Mouse (Mus musculus): ENCODE results near the gene Trmt112. TPM values are rescaled to one million over a fixed set of nuclear protein-coding genes. Genes with fewer than 3 reads are reported as not detected.
"Not testable (repeated sequence)": the region's sequence is repeated elsewhere in the genome, so short reads cannot be mapped to it uniquely, and the experiment has no call there.

Gene Trmt112
- polyA plus RNA-seq, 1 experiment = 28.6 TPM

DNA sequence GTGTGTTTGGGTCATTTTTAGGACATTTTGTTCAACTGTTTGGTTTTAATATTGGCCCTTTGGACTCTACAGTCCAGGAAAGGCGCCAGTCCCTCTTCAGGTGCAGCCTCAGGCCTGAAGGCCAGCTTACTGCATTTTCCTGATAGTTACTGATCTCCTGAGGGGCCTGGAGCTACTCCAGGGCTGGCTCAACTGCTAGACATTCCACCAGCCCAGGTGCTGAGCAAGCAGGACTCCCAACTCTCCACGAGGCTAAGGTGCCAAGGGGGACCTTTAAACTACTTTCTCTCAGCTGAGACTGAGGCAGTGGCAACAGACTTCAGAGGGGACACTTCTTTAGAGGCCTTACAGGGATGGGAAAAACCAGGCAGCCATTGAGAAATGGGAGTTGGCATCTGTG is 4.7 kb upstream of the Trmt112 start:
- Histone ChIP-seq H3K27ac (ENCODE audit: control insufficient read depth, insufficient read depth, low read depth, low read length, poor library complexity) (no peak overlapping the region), H3K4me1 (ENCODE audit: control insufficient read depth, insufficient read depth, low read length) (no peaks in the 10 kb centered on the region; the same call in 1 of the 2 replicates), H3K4me3 (replicated peaks; ENCODE audit: control insufficient read depth, low read depth, low read length) (no peak overlapping the region)
- TF ChIP-seq POLR2A (IDR thresholded peaks at IDR 0.05; ENCODE audit: borderline replicate concordance, control insufficient read depth, low read depth, low read length) = no peak
- TF ChIP-seq CTCF (IDR thresholded peaks at IDR 0.05; ENCODE audit: control insufficient read depth, insufficient read depth, low read length) = no peak
- 80% methylated on average over 2 of the region's 2 CpGs for WGBS

DNA sequence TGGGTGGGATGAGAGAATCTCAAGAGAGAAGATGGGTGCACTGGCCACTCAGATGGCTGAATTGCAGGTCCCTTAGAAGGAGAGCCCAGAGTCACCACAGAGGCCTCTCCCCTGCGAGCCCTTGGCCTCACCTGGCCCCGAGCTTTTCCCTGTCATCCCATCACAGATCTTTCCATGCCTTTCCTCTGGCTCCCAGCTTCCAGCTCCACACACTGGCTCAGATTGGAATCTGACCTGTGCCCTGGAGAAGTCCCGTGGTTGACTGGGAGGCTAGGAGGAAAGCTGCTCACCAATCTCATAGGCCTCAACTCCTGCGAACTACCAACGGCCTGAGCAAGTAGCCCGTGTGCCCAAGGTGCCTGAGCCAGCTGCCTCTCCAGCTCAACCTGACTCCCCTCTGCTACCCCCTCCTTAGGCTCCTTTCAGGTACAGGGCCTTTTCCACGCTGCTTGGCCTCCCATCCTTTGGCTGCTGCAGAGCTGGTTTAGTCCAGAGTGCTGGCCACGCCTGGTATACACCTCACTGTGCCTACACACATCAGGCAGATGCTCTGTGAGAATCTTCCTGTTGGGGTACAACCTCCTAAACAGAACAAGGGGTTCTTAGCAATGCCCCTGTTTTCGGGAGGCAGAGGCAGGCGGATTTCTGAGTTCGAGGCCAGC is 3.9 kb upstream of the Trmt112 start:
- TF ChIP-seq CTCF (IDR thresholded peaks at IDR 0.05; ENCODE audit: control insufficient read depth, insufficient read depth, low read length) = no peak
- Histone ChIP-seq H3K4me1 (ENCODE audit: control insufficient read depth, insufficient read depth, low read length) (no peaks in the 10 kb centered on the region; the same call in 1 of the 2 replicates), H3K27ac (ENCODE audit: control insufficient read depth, insufficient read depth, low read depth, low read length, poor library complexity) (no peak overlapping the region), H3K4me3 (replicated peaks; ENCODE audit: control insufficient read depth, low read depth, low read length) (no peak overlapping the region)
- 84% methylated on average over 11 of the region's 11 CpGs for WGBS

DNA sequence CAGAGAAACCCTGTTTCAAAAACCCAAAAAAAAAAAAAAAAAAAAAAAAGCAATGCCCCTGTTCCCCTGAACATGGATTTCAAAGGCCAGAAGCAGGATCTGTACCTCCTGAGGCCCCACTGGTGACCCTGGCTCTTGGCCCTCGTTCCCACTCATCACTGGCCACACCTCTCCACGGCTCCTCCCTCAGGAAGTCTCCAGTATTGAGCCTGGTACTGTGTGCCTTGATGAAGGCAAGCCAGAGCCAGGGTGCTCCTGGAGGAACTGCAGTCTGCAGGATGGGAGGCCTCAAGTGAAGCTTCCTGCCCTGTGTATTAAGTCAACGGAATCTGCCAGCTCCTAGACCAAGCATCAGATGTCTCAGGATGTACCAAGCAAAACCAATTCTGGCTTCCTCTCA is 3.3 kb upstream of the Trmt112 start:
- H3K27ac ChIP-seq (ENCODE audit: control insufficient read depth, insufficient read depth, low read depth, low read length, poor library complexity) = no peak overlapping the region
- H3K4me3 ChIP-seq (replicated peaks; ENCODE audit: control insufficient read depth, low read depth, low read length) = no peak overlapping the region
- WGBS = 61% methylated on average over 3 of the region's 3 CpGs
- H3K4me1 ChIP-seq (ENCODE audit: control insufficient read depth, insufficient read depth, low read length) = no peaks in the 10 kb centered on the region; the same call in 1 of the 2 replicates
- no peak for TF ChIP-seq POLR2A (IDR thresholded peaks at IDR 0.05; ENCODE audit: borderline replicate concordance, control insufficient read depth, low read depth, low read length)
- TF ChIP-seq CTCF (IDR thresholded peaks at IDR 0.05; ENCODE audit: control insufficient read depth, insufficient read depth, low read length) = no peak

GRCm38 (mm10) chr19:6907094-6907493 is 2.4 kb upstream of the Trmt112 start:
- Histone ChIP-seq H3K4me3 (replicated peaks; ENCODE audit: control insufficient read depth, low read depth, low read length) (peak overlapping the region; percentile 72), H3K27ac (ENCODE audit: control insufficient read depth, insufficient read depth, low read depth, low read length, poor library complexity) (peak overlapping the region; percentile 58), H3K4me1 (ENCODE audit: control insufficient read depth, insufficient read depth, low read length) (no peaks in the 10 kb centered on the region; the same call in 1 of the 2 replicates)
- WGBS = 73% methylated on average over 8 of the region's 8 CpGs
- TF ChIP-seq CTCF (IDR thresholded peaks at IDR 0.05; ENCODE audit: control insufficient read depth, insufficient read depth, low read length) (no peak), POLR2A (IDR thresholded peaks at IDR 0.05; ENCODE audit: borderline replicate concordance, control insufficient read depth, low read depth, low read length) (no peak)

DNA sequence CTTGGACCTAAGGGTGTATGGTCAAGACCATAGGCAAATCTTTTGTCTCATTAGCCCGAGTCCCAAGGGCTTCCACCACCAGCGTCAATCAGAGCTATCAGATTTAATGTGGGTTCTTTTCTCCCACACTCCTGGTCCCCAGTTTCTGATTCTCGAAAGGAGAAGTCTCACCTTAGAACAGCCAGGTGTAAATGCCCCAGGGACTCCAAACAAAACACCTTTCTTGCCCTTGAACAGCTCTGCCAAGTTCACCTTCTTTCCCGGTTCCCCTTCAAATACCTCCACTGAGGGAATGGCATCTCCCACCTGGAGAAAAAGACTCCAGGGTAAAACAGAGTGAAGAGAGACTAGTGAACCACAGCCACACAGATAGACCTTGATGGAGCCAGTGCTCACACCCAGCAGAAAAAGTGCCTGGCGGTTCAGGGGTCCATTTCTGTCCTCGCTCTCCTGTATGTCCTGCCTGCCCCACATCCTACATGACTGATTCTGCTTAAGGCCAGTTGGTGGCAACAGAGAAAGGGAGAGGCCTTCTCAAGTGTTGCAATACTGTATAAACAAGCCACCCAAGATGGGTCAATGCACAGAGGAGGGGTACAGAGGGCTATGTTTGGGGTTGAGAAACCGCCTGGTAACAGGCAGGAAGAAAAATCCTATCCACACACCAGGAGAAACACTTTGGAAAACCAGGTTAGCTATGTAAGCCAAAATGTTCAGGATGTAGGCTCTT is 1.5 kb upstream of the Trmt112 start:
- Histone ChIP-seq H3K4me1 (ENCODE audit: control insufficient read depth, insufficient read depth, low read length) (no peaks in the 10 kb centered on the region; the same call in 1 of the 2 replicates), H3K27ac (ENCODE audit: control insufficient read depth, insufficient read depth, low read depth, low read length, poor library complexity) (peak overlapping the region; percentile 78), H3K4me3 (replicated peaks; ENCODE audit: control insufficient read depth, low read depth, low read length) (peak overlapping the region; percentile 72)
- TF ChIP-seq POLR2A (IDR thresholded peaks at IDR 0.05; ENCODE audit: borderline replicate concordance, control insufficient read depth, low read depth, low read length) (no peak), CTCF (IDR thresholded peaks at IDR 0.05; ENCODE audit: control insufficient read depth, insufficient read depth, low read length) (no peak)
- 45% methylated on average over 7 of the region's 7 CpGs for WGBS

DNA sequence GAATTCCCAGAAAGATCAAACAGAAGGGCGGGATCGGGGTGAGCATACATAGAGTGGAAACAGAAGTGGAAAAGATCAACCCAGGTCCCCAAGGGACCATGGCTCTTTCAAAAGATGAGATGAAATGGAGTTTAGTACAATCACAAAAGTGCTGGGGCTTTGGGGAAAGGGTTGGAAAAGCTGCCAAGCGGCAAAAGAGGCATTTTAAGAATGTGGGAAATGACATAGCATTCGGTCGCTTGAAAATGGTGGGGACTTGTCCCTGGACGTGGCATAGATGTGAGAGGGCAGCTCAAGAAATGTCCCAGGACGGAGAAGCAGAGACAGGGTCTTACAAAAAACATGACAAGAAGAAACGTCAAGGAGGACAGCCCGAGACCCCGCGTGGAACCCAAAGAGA is 477 bp upstream of the Trmt112 start:
- H3K27ac ChIP-seq (ENCODE audit: control insufficient read depth, insufficient read depth, low read depth, low read length, poor library complexity) = peak overlapping the region; percentile 97
- 2% methylated on average over 11 of the region's 11 CpGs for WGBS
- no peak for TF ChIP-seq POLR2A (IDR thresholded peaks at IDR 0.05; ENCODE audit: borderline replicate concordance, control insufficient read depth, low read depth, low read length)
- H3K4me1 ChIP-seq (ENCODE audit: control insufficient read depth, insufficient read depth, low read length) = no peaks in the 10 kb centered on the region; the same call in 1 of the 2 replicates
- peak overlapping the region; percentile 86 for H3K4me3 ChIP-seq (replicated peaks; ENCODE audit: control insufficient read depth, low read depth, low read length)

DNA sequence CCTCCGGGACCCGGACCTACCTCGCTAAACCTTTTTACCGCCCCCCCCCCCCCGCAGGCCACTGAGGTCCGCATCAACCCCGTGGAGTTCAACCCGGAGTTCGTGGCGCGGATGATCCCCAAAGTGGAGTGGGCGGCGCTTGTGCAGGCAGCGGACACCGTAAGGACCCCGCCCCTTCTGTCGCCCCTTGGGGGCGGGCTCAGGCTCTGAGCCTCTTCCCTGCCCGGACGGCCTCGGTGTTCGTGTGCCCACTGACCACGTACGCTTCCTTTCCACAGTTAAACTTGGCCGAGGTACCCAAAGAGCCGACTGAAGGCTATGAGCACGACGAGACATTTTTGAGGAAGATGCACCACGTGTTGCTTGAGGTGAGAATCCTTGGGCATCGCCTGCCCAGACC is 808 bp downstream of the Trmt112 start:
- under 1% methylated on average over 29 of the region's 30 CpGs for WGBS
- not testable (repeated sequence) for H3K4me1 ChIP-seq (ENCODE audit: control insufficient read depth, insufficient read depth, low read length)
- Histone ChIP-seq H3K27ac (ENCODE audit: control insufficient read depth, insufficient read depth, low read depth, low read length, poor library complexity) (peak overlapping the region; percentile 97), H3K4me3 (replicated peaks; ENCODE audit: control insufficient read depth, low read depth, low read length) (peak overlapping the region; percentile 86)

- Histone ChIP-seq H3K4me1 (ENCODE audit: control insufficient read depth, insufficient read depth, low read length) (no peaks in the 10 kb centered on the region; the same call in 1 of the 2 replicates), H3K27ac (ENCODE audit: control insufficient read depth, insufficient read depth, low read depth, low read length, poor library complexity) (peak overlapping the region; percentile 11; the same call in 1 of the 2 replicates), H3K4me3 (replicated peaks; ENCODE audit: control insufficient read depth, low read depth, low read length) (no peak overlapping the region)
- WGBS = 82% methylated on average over 19 of the region's 19 CpGs
- TF ChIP-seq CTCF (IDR thresholded peaks at IDR 0.05; ENCODE audit: control insufficient read depth, insufficient read depth, low read length) (no peak), POLR2A (IDR thresholded peaks at IDR 0.05; ENCODE audit: borderline replicate concordance, control insufficient read depth, low read depth, low read length) (no peak)
Measured at GRCm38 (mm10) chr19:6911101-6912074, 1.9 kb downstream of the Trmt112 start.
